Mouse (Mus musculus): ENCODE results near the gene Ctnnb1. TPM values are rescaled to one million over a fixed set of nuclear protein-coding genes. Genes with fewer than 3 reads are reported as not detected.
"Not testable (repeated sequence)": the region's sequence is repeated elsewhere in the genome, so short reads cannot be mapped to it uniquely, and the experiment has no call there.

Ctnnb1 gene
- polyA plus RNA-seq, 1 experiment from 2014 or later: 601 TPM

- H3K9me3 ChIP-seq: no peaks in the 10 kb centered on the region
- no peaks in the 10 kb centered on the region for H3K36me3 ChIP-seq
- peaks cover 3% of the 10 kb centered on the region; the same call in 1 of the 2 replicates for H3K4me1 ChIP-seq
- H3K9ac ChIP-seq: no peak overlapping the region
- H3K27me3 ChIP-seq: no peaks in the 10 kb centered on the region
- 59% methylated on average over 12 of the region's 12 CpGs for WGBS
- H3K4me2 ChIP-seq: no peak overlapping the region
- no peak for ATAC-seq (ENCODE audit: insufficient number of reproducible peaks, low FRiP score, low TSS enrichment, low read depth)
- no peak overlapping the region for H3K27ac ChIP-seq
- no peak overlapping the region for H3K4me3 ChIP-seq
Observed at GRCm38 (mm10) chr9:120900338-120901274, 28.4 kb upstream of the Ctnnb1 start.

GRCm38 (mm10) chr9:120902562-120902961 is 26.5 kb upstream of the Ctnnb1 start:
- 77% methylated on average over 8 of the region's 8 CpGs for WGBS
- Histone ChIP-seq H3K9ac (no peak overlapping the region), H3K4me2 (no peak overlapping the region), H3K4me1 (peaks cover 3% of the 10 kb centered on the region; the same call in 1 of the 2 replicates), H3K27me3 (no peaks in the 10 kb centered on the region), H3K36me3 (no peaks in the 10 kb centered on the region), H3K9me3 (no peaks in the 10 kb centered on the region), H3K4me3 (no peak overlapping the region), H3K27ac (no peak overlapping the region)
- no peak for ATAC-seq (ENCODE audit: insufficient number of reproducible peaks, low FRiP score, low TSS enrichment, low read depth)

GRCm38 (mm10) chr9:120908461-120908860 is 20.6 kb upstream of the Ctnnb1 start:
- Histone ChIP-seq H3K4me2 (no peak overlapping the region), H3K27ac (no peak overlapping the region), H3K4me3 (no peak overlapping the region), H3K9ac (no peak overlapping the region), H3K9me3 (no peaks in the 10 kb centered on the region), H3K4me1 (peaks cover 3% of the 10 kb centered on the region; the same call in 1 of the 2 replicates), H3K27me3 (no peaks in the 10 kb centered on the region), H3K36me3 (no peaks in the 10 kb centered on the region)
- no peak for ATAC-seq (ENCODE audit: insufficient number of reproducible peaks, low FRiP score, low TSS enrichment, low read depth)
- WGBS: 80% methylated on average over 6 of the region's 6 CpGs

- Histone ChIP-seq H3K4me2 (no peak overlapping the region), H3K4me1 (peaks cover 1% of the 10 kb centered on the region; the same call in 1 of the 2 replicates), H3K9ac (no peak overlapping the region), H3K27ac (no peak overlapping the region), H3K27me3 (no peaks in the 10 kb centered on the region), H3K4me3 (no peak overlapping the region), H3K36me3 (no peaks in the 10 kb centered on the region), H3K9me3 (no peaks in the 10 kb centered on the region)
- 76% methylated on average over 13 of the region's 13 CpGs for WGBS
- no peak for ATAC-seq (ENCODE audit: insufficient number of reproducible peaks, low FRiP score, low TSS enrichment, low read depth)
Observed at GRCm38 (mm10) chr9:120913152-120913551, 15.9 kb upstream of the Ctnnb1 start.

- no peak overlapping the region for H3K9ac ChIP-seq
- H3K27ac ChIP-seq: no peak overlapping the region
- ATAC-seq (ENCODE audit: insufficient number of reproducible peaks, low FRiP score, low TSS enrichment, low read depth): no peak
- H3K27me3 ChIP-seq: no peaks in the 10 kb centered on the region
- H3K4me3 ChIP-seq: no peak overlapping the region
- H3K9me3 ChIP-seq: no peaks in the 10 kb centered on the region
- no peak overlapping the region for H3K4me2 ChIP-seq
- no peaks in the 10 kb centered on the region for H3K36me3 ChIP-seq
- peaks cover 13% of the 10 kb centered on the region; the same call in 1 of the 2 replicates for H3K4me1 ChIP-seq
- 81% methylated on average over 4 of the region's 4 CpGs for WGBS
Observed at GRCm38 (mm10) chr9:120914429-120914828, 14.6 kb upstream of the Ctnnb1 start.

GRCm38 (mm10) chr9:120914877-120915459 is 14.0 kb upstream of the Ctnnb1 start:
- no peaks in the 10 kb centered on the region for H3K27me3 ChIP-seq
- no peak overlapping the region for H3K4me2 ChIP-seq
- H3K4me1 ChIP-seq: peaks cover 13% of the 10 kb centered on the region; the same call in 1 of the 2 replicates
- H3K36me3 ChIP-seq: no peaks in the 10 kb centered on the region
- H3K27ac ChIP-seq: no peak overlapping the region
- no peak overlapping the region for H3K4me3 ChIP-seq
- ATAC-seq (ENCODE audit: insufficient number of reproducible peaks, low FRiP score, low TSS enrichment, low read depth): 0 out of 2 replicates have a peak, but pooled peaks have one; percentile 30
- 83% methylated on average over 14 of the region's 14 CpGs for whole genome bisulfite sequencing
- no peak overlapping the region for H3K9ac ChIP-seq
- no peaks in the 10 kb centered on the region for H3K9me3 ChIP-seq

GRCm38 (mm10) chr9:120917619-120918018 is 11.4 kb upstream of the Ctnnb1 start:
- H3K4me1 ChIP-seq: peaks cover 13% of the 10 kb centered on the region; the same call in 1 of the 2 replicates
- H3K9ac ChIP-seq; H3K27me3 ChIP-seq; H3K9me3 ChIP-seq; ATAC-seq (ENCODE audit: insufficient number of reproducible peaks, low FRiP score, low TSS enrichment, low read depth); H3K36me3 ChIP-seq; H3K27ac ChIP-seq; H3K4me2 ChIP-seq; H3K4me3 ChIP-seq: not testable (repeated sequence)
- WGBS: 95% methylated on average over 2 of the region's 2 CpGs

GRCm38 (mm10) chr9:120918211-120918610 is 10.8 kb upstream of the Ctnnb1 start:
- H3K4me1 ChIP-seq: peaks cover 13% of the 10 kb centered on the region; the same call in 1 of the 2 replicates
- H3K9ac ChIP-seq: no peak overlapping the region
- H3K4me2 ChIP-seq: no peak overlapping the region
- no peaks in the 10 kb centered on the region for H3K36me3 ChIP-seq
- WGBS: 70% methylated on average over 5 of the region's 5 CpGs
- H3K4me3 ChIP-seq: no peak overlapping the region
- H3K27ac ChIP-seq: peak overlapping the region; percentile 66
- ATAC-seq (ENCODE audit: insufficient number of reproducible peaks, low FRiP score, low TSS enrichment, low read depth): no peak
- H3K9me3 ChIP-seq: no peaks in the 10 kb centered on the region
- H3K27me3 ChIP-seq: no peaks in the 10 kb centered on the region

GRCm38 (mm10) chr9:120918642-120919041 is 10.4 kb upstream of the Ctnnb1 start:
- no peak for ATAC-seq (ENCODE audit: insufficient number of reproducible peaks, low FRiP score, low TSS enrichment, low read depth)
- Histone ChIP-seq H3K36me3 (no peaks in the 10 kb centered on the region), H3K4me1 (peaks cover 13% of the 10 kb centered on the region; the same call in 1 of the 2 replicates), H3K4me2 (no peak overlapping the region), H3K9ac (no peak overlapping the region), H3K9me3 (no peaks in the 10 kb centered on the region), H3K27me3 (no peaks in the 10 kb centered on the region), H3K4me3 (no peak overlapping the region), H3K27ac (peak overlapping the region; percentile 66)
- 25% methylated on average over 6 of the region's 6 CpGs for WGBS

GRCm38 (mm10) chr9:120919130-120919529 is 9.9 kb upstream of the Ctnnb1 start:
- Histone ChIP-seq H3K4me1 (peaks cover 13% of the 10 kb centered on the region; the same call in 1 of the 2 replicates), H3K27ac (peak overlapping the region; percentile 66), H3K4me3 (no peak overlapping the region), H3K9me3 (no peaks in the 10 kb centered on the region), H3K9ac (no peak overlapping the region), H3K36me3 (no peaks in the 10 kb centered on the region), H3K27me3 (no peaks in the 10 kb centered on the region), H3K4me2 (no peak overlapping the region)
- ATAC-seq (ENCODE audit: insufficient number of reproducible peaks, low FRiP score, low TSS enrichment, low read depth): 0 out of 2 replicates have a peak, but pooled peaks have one; percentile 20
- WGBS: 57% methylated on average over 5 of the region's 5 CpGs

GRCm38 (mm10) chr9:120926126-120926525 is 2.9 kb upstream of the Ctnnb1 start:
- H3K4me1 ChIP-seq: no peaks in the 10 kb centered on the region
- no peak overlapping the region for H3K27ac ChIP-seq
- H3K9me3 ChIP-seq: no peaks in the 10 kb centered on the region
- no peaks in the 10 kb centered on the region for H3K27me3 ChIP-seq
- no peak overlapping the region for H3K4me3 ChIP-seq
- no peak overlapping the region for H3K4me2 ChIP-seq
- 55% methylated on average over 1 of the region's 1 CpGs for WGBS
- no peak overlapping the region for H3K9ac ChIP-seq
- ATAC-seq (ENCODE audit: insufficient number of reproducible peaks, low FRiP score, low TSS enrichment, low read depth): no peak
- H3K36me3 ChIP-seq: no peaks in the 10 kb centered on the region

Measured in limb, embryonic 15.5 days (tissue).